Mouse (Mus musculus) erythroblast, embryonic 14.5 days (primary cell): Measurements from ENCODE around the gene Ccnf.

Experiments used
- GATA1 ChIP-seq: IDR thresholded peaks from 2 replicates; pipeline ENCODE4 v1.6.1; 2012; ENCODE audit warnings: low read length, inconsistent platforms, mixed read lengths
- TAL1 ChIP-seq: IDR thresholded peaks from 3 replicates; pipeline ENCODE4 v1.6.1; 2012; ENCODE audit warnings: low read length, inconsistent platforms, mixed read lengths

DNA sequence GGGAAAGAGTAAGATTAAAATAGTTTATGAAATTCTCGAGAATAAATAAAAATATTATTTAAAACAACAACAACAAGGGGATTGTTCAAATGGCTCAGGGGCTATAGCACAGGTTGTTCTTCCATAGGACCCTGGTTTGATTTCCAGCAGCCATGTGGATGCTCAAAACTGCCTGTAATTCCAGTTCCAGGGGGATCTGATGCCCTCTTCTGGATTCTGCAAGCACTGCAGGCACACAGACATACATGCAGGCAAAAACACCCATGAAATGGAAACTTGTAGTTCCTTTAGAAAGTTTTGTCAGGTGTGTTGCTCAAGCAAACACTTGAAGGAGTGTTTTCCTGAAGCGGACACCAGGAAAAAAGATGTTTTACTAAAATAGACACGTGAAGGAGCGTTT is 31.4 kb upstream of the Ccnf start:
- no peak for TF ChIP-seq GATA1
- no peak for TF ChIP-seq TAL1
